Mouse (Mus musculus) c-Kit-positive CD71-negative TER-119-negative erythroid progenitor cells, embryonic 14.5 days (primary cell): Measurements from ENCODE around the gene Myo18a.
"Not testable (repeated sequence)": the region's sequence is repeated elsewhere in the genome, so short reads cannot be mapped to it uniquely, and the experiment has no call there.

Experiments
- DNase-seq: peaks from one replicate; pipeline ENCODE4 v3.0.0-alpha.2; 2013; ENCODE audit warnings: low read depth

Gene Myo18a

DNA sequence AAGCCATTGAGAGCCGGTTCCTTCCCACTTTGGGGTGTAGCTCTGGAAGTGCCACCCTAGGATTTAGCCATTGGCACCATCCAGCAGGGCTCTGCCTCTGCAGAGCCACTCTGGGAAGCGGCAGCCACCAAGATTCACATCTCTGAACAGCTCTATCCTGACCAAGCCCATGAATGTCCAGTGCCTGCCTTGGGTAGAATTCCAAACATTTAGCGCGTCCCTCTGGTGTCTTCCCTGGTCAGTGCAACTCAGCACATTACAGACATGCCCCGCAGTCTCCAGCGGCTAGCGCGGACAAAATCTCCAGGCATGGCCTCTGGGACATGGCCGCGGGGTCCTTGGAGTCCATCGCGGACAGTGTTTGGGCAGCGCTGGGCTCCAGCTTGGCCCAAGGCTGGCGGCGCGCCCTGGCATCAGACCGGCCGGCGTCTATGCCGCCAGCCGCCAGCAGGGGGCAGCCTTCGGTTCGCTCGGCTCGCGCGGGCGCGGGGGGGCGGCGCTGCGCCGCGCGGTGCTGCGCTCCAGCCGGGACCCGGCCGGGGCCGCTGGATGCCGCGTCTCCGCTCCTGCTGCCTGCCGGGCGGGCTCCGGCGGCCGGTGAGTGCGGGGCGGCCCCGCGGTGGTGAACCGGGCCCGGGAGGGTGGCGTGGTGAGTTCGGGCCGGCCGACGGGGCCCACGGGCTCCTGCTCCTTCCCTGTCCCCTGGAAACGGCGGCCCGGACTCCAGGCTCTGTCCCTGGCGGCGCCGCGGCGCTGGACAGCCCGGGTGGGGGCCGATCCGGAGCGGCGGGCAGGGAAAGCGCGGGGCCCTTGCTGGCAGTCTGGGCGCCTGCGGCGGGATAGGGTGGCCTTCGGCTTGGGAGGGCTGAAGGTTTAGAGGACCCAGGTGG, at the start of gene Myo18a:
Gene Myo18a (plus strand): TSS at position 464 of the 890 bp plus-strand sequence.
- DNase-seq = peak; percentile 58

GRCm38 (mm10) chr11:77713736-77714135, 49.3 kb upstream of the Myo18a start:
- no peak for DNase-seq

- DNase-seq = no peak
Measured at GRCm38 (mm10) chr11:77719055-77719454, 44.0 kb upstream of the Myo18a start.

DNA sequence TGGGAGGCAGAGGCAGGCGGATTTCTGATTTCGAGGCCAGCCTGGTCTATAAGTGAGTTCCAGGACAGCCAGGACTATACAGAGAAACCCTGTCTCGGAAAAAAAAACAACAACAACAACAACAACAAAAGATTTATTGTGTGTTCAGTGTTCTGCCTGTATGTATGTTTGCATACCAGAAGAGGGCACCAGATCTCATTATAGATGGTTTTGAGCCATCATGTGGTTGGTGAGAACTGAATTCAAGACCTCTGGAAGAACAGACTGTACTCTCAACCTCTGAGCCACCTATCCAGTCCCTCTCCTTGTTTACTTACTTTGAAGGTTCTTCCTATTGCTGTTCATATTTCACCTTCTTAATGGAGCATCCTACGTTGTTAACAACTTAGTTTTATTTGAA, 41.7 kb upstream of the Myo18a start:
- no peak for DNase-seq

DNA sequence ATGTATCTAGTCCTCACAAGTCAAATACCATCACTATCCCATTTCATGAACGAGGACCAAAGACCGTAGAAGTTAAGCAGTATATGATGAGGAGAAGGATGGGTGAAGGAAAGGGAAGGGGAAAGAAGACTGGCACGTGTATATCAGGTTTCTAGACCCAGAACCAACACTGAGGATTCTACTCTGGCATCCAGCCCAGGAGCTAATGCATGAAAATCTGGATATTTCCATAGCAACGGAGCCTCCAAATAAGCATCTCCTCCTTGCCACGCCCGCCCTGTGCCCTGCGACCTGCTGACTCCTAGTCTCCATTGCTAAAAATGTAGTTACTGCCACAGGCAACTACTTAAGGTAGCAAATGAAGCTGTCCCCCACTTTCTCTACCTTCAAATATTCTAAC, 38.3 kb upstream of the Myo18a start:
- DNase-seq = no peak

GRCm38 (mm10) chr11:77725183-77725582, 37.9 kb upstream of the Myo18a start, which contains the start of gene Cryba1:
Cryba1 (minus strand) TSS chr11:77725283.
- DNase-seq = no peak

GRCm38 (mm10) chr11:77728587-77728986, 34.5 kb upstream of the Myo18a start:
- no peak for DNase-seq

DNA sequence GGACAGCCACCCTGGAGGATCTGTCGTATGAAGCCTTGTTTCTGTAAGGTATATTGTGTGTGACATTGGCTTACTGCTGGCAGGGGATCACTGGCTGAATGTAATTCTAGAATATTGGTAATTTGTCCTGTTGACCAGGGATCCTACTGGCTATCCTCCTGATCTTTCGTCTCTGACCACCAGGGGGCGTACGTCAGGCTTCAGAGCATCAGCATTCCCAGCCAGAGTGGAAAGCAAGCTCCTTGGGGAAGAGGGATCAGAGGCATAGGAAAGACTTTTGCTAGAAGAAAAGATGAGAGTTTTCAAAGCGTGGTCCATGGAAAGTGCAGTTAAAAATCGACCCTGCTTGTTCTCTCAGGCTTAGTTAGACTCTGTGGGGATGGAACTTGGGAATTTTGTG, 25.8 kb upstream of the Myo18a start:
- peak; percentile 42 for DNase-seq

- DNase-seq = no peak
Measured at GRCm38 (mm10) chr11:77738555-77738954, 24.5 kb upstream of the Myo18a start.

DNA sequence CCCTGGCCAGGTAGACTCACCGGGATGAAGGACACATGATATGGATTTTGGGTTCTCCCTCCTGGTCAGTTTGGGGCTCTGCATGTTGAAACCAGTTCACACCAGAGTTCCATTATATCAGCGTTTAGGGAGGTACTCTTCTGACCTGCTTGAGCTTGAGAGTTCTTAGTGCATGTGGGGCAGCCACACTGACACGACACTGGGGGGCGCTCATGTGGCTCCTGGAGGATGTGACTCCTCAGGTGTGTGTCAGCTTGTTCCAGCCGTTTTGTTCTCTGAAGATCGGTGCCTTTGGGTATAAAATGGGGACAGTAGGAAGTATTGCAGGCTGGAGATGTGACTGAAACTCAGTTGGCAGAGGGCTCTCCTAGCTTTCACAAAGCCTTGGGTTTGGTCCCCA, 19.1 kb upstream of the Myo18a start:
- DNase-seq = no peak

DNA sequence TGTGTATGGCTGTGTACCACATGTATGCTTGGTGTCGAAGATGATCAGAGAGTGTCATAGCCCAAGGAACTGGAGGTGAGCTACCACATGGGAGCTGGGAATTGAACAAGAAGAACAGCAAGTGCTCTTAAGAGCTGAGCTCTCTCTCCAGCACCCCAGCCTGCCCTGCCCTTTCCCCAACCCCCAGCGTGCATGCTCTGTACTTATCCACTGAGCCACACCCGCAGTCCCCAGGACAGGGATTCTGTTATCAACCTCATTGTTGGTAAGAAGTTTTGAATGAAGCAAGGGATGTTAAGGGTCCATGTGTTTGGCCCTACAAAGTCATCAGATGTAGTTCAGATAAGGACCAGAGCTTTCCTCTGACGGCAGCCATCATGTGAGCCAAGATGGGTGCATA, 16.4 kb upstream of the Myo18a start:
- DNase-seq = no peak

DNA sequence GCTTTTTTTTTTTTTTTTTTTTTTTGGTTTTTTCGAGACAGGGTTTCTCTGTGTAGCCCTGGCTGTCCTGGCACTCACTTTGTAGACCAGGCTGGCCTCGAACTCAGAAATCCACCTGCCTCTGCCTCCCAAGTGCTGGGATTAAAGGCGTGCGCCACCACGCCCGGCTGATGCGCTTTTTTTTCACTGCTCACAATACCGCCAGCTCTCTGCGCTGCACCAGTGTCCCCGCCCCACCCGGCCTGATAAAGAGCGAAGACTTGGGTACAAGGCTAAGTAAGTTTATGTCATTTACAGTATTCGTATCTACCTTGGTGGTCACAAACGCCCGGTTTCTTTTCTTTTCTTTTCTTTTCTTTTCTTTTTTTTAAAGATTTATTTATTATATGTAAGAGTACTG, 15.9 kb upstream of the Myo18a start:
- not testable (repeated sequence) for DNase-seq

DNA sequence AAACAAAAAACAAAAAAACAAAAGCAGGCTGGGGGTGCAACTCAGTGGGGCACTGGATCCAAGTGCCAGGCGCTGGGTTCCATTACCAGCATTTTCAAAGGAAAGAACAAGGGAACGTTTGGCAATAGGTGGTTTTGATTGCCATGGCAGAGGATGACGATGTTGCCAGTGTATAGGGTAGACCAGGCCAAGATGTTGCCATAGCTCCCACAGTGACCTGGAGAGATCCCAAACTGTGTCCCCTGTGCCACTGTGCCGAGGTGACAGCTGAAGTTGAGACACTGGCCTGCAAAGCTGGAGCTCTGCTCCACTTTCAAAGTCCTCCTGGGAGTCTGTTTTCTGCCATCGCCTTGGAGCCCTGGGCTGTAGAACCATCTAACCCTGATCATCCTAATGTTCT, 14.1 kb upstream of the Myo18a start:
- DNase-seq = no peak

GRCm38 (mm10) chr11:77752525-77752924, 10.5 kb upstream of the Myo18a start:
- no peak for DNase-seq

DNA sequence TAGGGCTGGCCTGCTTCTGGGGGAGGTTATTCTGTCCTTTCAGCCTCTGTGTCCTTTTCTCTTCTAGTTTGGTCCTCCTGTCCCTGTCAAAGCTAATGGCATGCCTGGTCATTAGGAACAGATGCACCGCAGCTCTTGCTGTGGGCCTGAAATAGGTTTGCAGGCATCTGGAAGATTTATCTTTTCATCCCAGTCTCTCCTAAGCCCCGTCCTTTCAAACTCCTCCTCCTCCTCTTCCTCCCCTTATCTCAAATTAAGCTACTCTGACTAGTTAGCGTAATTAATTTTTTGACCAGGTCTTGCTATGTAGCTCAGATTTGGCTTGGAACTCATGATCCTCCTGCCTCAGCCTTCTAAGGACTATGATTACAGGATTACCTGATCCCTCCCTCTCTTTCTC, 9.6 kb upstream of the Myo18a start:
- no peak for DNase-seq

- no peak for DNase-seq
Measured at GRCm38 (mm10) chr11:77760031-77760430, 3.0 kb upstream of the Myo18a start.

DNA sequence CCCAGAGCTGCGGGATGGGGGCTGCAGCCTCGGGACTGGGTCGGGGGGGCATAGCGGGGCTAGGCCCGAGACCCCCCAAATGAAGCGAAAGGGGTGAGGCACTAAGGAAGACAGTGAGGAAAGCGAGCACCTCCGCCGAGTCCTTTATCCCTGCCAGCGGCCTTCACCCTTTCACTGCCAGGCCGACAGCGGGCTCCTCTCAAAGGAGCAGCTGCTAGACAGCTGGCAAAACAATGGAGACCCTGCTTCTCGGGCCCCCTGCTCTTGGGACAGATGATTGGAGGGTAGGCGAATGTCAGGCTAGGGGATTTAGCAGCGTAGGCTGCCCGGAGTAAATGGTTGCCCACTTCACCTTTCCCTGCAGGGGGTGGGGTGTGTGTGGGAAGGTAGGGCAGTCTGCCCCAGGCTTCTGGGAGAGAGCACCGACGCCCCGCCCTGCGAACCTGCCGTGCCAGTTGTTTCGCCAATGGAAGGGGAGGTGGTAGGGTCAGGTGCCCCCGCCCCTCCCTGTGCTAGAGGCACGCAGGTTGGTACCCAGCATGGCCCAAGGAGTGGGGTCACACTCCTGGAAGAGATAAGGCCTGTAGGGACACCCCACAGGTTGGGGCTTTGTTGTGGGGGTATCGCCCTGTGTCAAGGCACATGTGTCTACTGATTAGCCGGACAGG, 761 bp downstream of the Myo18a start:
- DNase-seq = no peak

DNA sequence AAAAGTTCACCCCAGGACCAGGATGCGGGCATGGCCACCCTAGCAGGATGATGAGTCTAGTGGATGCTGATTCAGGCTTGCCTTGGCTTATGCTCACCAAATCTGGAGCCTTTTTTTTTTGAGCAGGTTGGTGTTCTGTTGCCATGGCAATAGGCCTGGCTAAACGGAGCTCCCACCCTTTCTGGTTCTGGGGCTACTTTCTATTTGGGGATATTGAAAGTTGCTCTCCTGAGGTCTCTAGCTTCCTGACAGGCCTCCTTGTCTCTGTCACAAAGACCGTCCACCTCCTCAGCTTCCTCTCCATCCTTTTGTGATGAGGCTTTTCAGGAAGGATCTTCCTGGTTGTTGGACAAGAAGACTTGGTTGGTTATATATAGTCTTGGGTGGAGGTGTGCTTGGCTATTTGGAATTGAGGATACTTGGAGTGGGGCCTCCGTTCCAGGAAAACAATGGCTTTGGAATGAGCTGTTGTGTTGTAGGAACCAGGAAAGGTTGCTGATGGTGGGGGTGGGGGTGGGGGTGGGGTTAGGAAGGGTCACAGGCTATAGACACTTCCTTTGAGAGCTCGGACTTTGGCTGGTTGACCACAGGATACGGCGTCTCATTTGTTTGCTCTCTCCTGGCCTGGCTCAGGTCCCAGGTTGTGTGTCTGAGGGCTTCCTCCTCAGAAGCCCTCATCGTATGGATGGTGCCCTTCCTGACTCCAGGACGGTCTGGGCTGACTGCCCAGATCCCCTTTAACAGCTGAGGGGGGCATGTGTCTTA, 1.8 kb downstream of the Myo18a start:
- no peak for DNase-seq

- no peak for DNase-seq
Measured at GRCm38 (mm10) chr11:77765459-77765777, 2.4 kb downstream of the Myo18a start.

DNA sequence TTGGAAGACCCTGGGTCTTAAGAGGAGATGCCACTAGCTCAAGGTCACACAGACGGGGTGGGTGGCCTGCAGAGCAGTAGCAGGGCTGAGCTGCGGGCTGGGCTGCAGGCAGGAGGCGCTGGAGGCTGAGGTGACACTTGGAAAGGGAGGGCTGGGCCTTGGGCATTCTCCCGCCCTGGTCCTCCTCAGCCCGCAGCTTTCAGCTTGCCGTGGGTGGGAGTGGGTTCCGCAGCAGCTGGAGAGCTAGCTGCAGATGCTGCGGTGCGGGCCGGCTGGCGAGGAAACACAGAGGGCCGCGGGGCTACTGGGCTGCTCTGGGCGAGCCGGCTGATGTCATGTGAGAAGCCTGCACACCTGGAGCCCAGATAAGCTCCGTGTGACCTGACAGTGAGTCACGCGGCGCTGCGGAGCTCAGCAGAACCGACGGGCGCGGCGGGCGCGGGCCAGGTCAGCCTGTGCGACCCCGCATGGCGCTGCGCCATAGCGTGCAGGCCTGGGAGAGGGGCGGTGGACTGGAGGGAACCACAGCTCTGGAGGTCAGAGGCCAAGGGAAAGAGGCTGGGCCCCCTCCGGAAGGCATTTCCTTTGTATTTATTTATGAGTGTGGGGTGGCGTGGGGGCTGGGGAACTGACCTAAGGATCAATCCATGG, 3.4 kb downstream of the Myo18a start:
- no peak for DNase-seq

DNA sequence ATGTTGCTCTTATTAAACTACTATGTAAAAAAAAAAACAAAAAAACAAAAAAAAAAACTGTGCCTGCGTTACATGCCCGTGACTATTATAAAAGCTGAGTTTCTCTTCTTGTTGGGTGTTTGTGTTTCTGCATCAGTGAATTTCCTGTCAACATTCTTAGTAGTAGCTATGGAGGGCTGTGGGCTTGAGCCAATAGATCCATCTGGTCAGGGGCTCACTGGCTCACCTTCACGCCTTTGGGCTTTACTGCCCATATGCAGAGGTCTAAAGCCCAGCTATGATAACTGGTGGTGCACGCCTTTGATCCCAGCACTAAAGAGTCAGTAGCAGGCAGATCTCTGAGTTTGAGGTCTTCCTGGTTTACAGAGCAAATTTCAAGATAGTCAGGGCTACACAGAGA, 6.5 kb downstream of the Myo18a start:
- DNase-seq = no peak

DNA sequence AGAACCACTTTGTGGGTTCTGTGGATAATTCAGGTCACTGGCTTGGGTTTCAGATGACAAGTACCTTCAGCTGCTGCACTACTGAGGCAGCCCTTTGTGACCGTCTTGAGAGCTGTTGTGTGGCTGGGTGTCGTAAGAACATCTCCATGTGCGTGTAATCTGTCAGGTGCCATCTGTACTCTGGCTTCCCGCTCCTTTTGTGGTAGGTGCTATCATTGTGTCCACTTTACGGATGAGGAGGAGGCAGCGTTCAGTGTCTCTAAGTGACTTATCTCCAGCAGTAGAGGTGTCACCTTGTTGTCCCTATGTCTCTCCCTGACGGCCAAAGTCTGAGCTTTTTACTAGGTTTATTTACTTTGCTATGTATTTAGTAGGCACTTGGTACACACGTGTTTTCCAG, 7.3 kb downstream of the Myo18a start:
- DNase-seq = no peak
